Mouse (Mus musculus): Measurements from ENCODE around the gene Wdr20. TPM values are rescaled to one million over a fixed set of nuclear protein-coding genes. Genes with fewer than 3 reads are reported as not detected.
A peak's percentile ranks its signal among the peaks of the same experiment; 100 is the strongest.

Wdr20 gene
- polyA plus RNA-seq, 1 experiment from 2014 or later: 25.3 TPM

DNA sequence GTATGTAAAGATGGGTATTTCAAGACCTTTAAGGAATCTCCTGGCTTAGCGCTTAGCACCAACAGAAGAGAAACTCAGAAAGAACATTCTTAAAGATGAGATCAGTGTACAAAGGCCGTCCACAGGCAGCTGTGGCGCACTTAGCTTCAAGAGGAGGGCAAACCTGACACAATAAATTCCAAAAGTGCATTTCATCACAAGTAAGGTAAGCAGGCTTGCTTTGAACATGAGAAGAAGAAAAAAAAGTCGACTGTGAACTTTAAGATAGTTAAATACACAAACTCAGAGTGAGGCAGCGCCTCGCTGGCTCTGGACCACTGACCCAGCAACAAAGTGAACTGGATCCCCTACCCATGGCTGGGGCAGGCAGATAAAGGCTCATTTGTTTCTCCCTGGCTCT is 99.0 kb downstream of the Wdr20 start:
- H3K27me3 ChIP-seq (replicated peaks): no peaks in the 10 kb centered on the region
- H3K4me2 ChIP-seq: no peak overlapping the region
- no peak for ATAC-seq (ENCODE audit: insufficient read depth, low FRiP score, low read depth)
- H3K36me3 ChIP-seq: no peaks in the 10 kb centered on the region
- no peaks in the 10 kb centered on the region for H3K9me3 ChIP-seq
- H3K4me1 ChIP-seq: no peaks in the 10 kb centered on the region
- 37% methylated on average over 6 of the region's 6 CpGs for WGBS
- H3K9ac ChIP-seq: no peak overlapping the region
- no peak overlapping the region for H3K27ac ChIP-seq
- no peak overlapping the region for H3K4me3 ChIP-seq (replicated peaks)

DNA sequence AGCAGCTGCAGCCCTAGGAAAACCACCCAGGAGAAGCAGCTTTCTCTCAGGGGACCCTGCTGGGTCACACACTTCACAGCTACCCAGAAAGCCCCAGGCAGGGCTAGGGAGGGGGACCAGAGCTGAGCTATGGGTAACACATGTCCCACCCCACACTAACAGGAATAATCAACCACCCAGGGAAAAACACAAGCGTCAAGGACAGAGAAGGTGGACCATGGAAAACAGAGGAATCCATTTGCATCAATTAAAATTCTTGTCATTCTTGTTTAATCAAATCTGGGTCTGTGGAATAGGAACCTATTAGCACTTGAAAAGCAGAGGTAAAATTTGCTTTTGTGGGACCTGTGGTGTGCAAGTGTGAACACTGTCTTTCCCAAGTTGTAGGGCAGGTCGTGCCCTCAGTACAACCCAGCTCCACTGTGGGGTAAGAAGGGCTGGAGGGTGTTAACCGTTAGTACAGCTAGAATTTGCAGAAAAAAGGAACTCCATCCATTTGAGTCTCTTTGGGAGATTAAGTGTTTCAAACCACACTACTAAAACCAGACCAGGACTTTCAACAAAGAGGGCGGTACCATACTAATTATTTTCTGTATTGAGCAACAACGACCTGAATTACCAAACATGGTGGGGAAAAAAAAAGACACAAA is 99.6 kb downstream of the Wdr20 start:
- H3K9me3 ChIP-seq: no peaks in the 10 kb centered on the region
- H3K4me3 ChIP-seq (replicated peaks): no peak overlapping the region
- H3K27ac ChIP-seq: no peak overlapping the region
- H3K4me2 ChIP-seq: no peak overlapping the region
- no peaks in the 10 kb centered on the region for H3K27me3 ChIP-seq (replicated peaks)
- no peak for ATAC-seq (ENCODE audit: insufficient read depth, low FRiP score, low read depth)
- H3K36me3 ChIP-seq: no peaks in the 10 kb centered on the region
- H3K9ac ChIP-seq: no peak overlapping the region
- 49% methylated on average over 5 of the region's 5 CpGs for WGBS
- no peaks in the 10 kb centered on the region for H3K4me1 ChIP-seq

DNA sequence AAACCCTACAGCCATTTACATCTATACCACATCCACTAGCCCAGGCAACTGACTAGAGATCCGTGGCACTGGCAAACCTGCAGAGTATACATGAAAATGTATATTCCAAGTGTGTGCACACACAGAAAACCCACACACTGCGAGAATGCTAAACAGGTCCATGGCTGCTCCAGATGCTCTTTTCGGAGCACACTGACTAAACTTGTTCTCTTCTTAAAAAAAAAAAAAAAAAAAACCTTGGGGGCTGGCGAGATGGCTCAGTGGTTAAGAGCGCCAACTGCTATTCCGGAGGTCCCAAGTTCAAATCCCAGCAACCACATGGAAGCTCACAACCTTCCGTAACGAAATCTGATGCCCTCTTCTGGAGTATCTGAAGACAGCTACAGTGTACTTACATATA is 100.1 kb downstream of the Wdr20 start:
- no peak for ATAC-seq (ENCODE audit: insufficient read depth, low FRiP score, low read depth)
- 87% methylated on average over 8 of the region's 8 CpGs for WGBS
- Histone ChIP-seq H3K9ac (no peak overlapping the region), H3K9me3 (no peaks in the 10 kb centered on the region), H3K4me2 (no peak overlapping the region), H3K4me3 (replicated peaks) (no peak overlapping the region), H3K27ac (no peak overlapping the region), H3K27me3 (replicated peaks) (no peaks in the 10 kb centered on the region), H3K36me3 (no peaks in the 10 kb centered on the region), H3K4me1 (no peaks in the 10 kb centered on the region)

DNA sequence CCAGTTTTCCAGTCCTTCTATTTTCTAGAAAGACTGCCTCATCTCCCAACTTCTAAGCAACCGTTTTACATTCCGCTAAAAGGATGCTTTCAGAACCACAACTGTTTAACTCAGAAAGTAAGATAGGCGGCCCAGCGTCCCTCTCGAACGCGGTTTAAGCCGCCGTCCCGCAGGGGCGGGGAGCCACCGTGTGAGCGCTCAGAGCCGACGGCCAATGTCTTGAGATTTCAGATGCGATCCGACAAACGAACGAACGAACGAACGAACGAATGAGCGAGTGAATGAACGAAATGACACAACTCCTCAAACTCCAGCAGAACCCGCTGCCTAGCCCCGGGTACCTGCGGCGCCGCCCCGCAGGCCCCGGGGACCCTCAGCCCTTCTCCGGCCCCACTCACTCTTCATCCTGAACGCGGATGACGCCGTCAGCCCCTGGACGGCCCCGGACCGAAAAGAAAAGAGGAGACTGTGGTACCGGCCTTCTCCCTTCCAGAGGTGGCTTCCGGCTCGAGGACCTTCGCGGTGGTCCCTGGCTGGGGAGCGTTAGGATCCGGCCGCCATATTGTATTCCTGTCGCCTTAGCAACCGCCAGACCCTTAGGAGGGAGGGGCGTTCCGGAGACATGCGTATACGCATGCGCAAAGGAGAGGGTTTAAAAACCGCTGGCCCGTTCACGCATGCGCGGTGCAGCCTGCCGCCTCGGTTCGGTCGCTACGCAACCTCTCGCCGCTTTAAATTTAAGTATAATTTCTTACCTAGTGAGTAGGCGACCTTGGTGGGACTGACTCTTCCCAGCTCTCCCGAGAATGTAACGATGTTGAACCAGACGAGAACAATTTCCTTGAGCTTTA is 102.8 kb downstream of the Wdr20 start, which contains the start of gene Mok:
Gene Mok (minus strand): TSS at position 592 of the 851 bp plus-strand sequence.
- H3K9ac ChIP-seq: peak within 1 kb of the TSS; percentile 23
- ATAC-seq (ENCODE audit: insufficient read depth, low FRiP score, low read depth): peak; percentile 27; the same call in 1 of the 2 replicates
- H3K4me2 ChIP-seq: peak within 1 kb of the TSS; percentile 70
- H3K9me3 ChIP-seq: no peaks in the 10 kb centered on the region
- H3K36me3 ChIP-seq: no peaks in the 10 kb centered on the region
- no peak within 1 kb of the TSS for H3K27ac ChIP-seq
- H3K27me3 ChIP-seq (replicated peaks): no peaks in the 10 kb centered on the region
- H3K4me3 ChIP-seq (replicated peaks): peak within 1 kb of the TSS; percentile 80
- under 1% methylated on average over 71 of the region's 71 CpGs for WGBS
- H3K4me1 ChIP-seq: peaks cover 5% of the 10 kb centered on the region

DNA sequence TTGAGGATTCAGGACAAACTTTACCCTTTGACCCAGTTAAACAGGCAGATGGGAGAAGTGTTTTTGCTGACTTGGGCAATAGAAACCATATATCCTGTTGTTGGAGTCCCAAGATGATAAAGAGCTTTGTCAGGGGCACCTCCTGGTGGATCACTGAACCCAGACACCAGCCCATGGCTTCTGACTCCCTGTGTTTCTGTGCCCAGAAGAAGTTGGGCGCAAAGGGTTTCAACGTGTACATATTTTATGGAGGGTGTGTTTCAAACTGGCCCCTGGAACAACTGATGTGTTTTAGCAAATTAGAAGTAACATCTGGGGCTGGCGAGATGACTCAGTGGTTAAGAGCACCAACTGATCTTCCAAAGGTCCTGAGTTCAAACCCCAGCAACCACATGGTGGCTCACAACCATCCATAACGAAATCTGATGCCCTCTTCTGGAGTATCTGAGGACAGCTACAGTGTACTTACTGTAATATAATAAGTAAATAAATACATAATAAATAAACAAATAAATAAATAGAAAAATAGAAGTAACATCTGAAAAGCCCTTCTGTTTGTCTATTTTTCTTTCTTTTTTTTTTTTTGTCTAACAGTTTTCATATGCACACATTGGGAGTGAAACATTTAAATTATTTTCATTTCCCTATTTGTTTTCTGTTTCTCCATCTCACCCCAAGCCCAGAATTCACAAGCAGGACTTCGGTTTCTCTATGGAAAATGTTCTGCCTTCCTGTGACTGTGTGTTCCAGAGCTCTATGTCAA is 104.2 kb downstream of the Wdr20 start:
- H3K9me3 ChIP-seq: no peaks in the 10 kb centered on the region
- no peak overlapping the region for H3K4me2 ChIP-seq
- H3K4me1 ChIP-seq: peaks cover 14% of the 10 kb centered on the region
- 62% methylated on average over 5 of the region's 5 CpGs for WGBS
- ATAC-seq (ENCODE audit: insufficient read depth, low FRiP score, low read depth): no peak
- no peak overlapping the region for H3K4me3 ChIP-seq (replicated peaks)
- H3K27ac ChIP-seq: no peak overlapping the region
- no peaks in the 10 kb centered on the region for H3K36me3 ChIP-seq
- H3K9ac ChIP-seq: no peak overlapping the region
- no peaks in the 10 kb centered on the region for H3K27me3 ChIP-seq (replicated peaks)

DNA sequence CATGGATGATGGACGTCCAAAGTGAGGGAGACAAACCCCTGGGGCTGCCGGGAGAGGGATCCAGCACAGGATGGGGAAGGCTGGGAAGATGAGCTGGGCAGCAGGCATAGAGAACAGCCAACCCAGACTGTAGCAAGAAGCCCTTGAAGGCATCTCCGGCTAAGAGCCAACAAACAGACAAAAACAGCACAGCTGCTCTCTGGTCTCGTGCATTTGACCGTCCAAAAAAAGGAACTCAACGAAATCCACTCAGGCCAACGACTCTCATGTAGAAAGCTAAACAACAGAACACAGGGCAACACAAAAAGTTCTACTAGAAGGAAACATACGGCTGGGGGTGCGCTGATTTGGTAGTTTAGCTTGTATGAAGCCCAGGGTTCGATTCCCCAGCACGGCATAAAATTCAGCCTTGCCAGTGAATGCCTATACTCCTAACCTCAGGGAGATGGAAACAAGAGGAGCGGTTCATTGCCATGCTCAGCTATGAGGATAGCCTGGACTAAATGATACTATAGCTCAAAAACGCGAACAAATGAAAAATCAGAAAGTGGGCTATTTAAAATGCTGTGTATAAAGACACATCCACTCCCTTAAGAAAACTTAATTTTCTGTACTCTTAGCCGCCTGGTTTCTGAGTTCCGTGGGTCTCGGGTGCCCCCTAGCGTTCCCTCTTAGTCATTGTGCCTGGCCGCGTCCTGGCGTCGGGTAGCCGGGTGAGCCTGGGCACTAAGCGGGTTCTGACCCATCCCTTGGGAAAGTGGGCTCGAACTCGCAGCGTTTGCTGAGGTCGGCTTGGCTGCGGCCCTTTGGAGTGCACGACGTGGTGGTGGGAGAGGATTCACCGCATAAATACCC is 105.7 kb downstream of the Wdr20 start:
- ATAC-seq (ENCODE audit: insufficient read depth, low FRiP score, low read depth): no peak
- peak overlapping the region; percentile 61 for H3K4me3 ChIP-seq (replicated peaks)
- no peak overlapping the region for H3K27ac ChIP-seq
- H3K4me1 ChIP-seq: peaks cover 14% of the 10 kb centered on the region
- no peaks in the 10 kb centered on the region for H3K27me3 ChIP-seq (replicated peaks)
- H3K36me3 ChIP-seq: no peaks in the 10 kb centered on the region
- peak overlapping the region; percentile 33; the same call in 1 of the 2 replicates for H3K9ac ChIP-seq
- H3K4me2 ChIP-seq: peak overlapping the region; percentile 84
- no peaks in the 10 kb centered on the region for H3K9me3 ChIP-seq
- 19% methylated on average over 32 of the region's 32 CpGs for WGBS

DNA sequence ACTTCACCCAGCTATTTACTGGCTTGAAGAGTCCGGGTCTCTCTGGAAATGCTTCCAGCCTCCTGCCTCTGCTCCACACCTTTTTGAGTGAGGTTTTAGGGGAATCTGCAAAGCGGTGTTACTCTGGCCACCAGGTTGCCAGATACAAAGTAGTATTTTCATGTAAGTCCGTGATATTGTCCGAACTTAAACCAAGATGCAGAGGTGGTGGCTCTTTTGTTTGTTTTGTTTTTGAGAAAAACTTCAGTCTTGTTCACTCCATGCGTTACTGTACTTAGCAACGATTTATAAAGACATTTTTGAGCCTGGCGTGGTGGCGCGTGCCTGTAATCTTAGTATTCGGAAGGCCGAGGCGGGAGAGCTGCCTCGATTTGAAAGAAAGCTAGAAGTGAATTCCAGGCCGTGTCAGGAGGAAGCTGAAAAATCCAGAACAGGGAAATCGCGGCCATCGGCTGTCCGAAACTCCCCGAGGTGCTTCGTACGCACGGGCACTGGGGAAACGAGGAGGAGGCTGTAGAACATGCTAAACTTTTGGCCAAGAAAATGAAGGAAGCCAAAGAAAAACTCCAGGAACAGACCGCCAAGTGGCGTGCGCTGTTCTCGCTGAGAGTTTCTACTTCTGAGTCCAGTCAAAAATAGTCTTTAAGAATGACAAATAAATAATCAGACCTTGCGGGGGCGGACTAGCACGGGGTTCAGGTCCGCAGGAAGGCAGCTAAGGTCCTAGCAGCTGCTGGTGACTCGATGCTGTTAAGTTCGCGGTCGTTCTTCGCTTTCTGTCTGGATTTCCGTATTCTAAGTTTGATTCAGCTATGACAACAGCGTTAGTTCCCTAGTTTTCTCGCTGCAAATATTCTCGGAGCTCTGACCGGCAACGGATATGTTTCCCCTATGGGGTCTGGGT is 106.7 kb downstream of the Wdr20 start:
- WGBS: under 1% methylated on average over 42 of the region's 42 CpGs
- Histone ChIP-seq H3K4me1 (peaks cover 14% of the 10 kb centered on the region), H3K27me3 (replicated peaks) (no peaks in the 10 kb centered on the region), H3K4me3 (replicated peaks) (peak overlapping the region; percentile 61), H3K9ac (peak overlapping the region; percentile 43), H3K27ac (peak overlapping the region; percentile 89), H3K4me2 (peak overlapping the region; percentile 84), H3K9me3 (no peaks in the 10 kb centered on the region), H3K36me3 (no peaks in the 10 kb centered on the region)
- peak; percentile 37; the same call in 1 of the 2 replicates for ATAC-seq (ENCODE audit: insufficient read depth, low FRiP score, low read depth)

DNA sequence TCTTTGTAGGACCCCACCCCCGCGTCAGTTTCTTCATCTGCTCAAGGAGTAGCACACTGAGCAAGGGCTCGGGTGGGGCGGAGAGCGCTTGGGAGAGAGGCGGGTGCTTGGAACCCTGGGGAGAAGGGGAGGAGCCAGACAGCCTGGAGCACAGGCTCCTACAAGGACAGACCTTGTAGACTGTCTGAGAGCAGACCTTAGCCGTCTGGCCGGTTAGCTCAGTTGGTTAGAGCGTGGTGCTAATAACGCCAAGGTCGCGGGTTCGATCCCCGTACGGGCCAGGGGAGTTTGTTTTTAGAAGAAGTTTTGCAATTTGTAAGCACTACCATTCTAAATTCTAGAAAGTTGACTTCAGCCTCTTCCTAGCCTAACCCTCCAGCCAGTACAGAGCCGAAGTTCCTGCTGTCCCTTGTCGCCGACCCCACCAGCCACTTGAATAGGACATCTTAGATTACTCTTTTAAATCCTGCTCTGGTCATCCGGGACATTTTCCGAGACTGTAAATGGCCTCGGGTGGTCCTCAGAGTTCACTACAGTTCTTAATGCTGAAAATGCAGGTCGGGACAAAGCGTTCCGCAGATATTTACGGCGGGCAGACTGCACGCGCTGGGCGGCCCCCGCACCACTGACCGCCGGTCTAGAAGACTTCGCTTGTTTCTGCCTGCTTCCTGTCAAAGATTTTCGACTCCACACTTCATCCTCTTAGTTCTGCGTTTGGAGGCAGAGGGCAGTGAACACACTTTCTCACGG is 107.6 kb downstream of the Wdr20 start:
- no peaks in the 10 kb centered on the region for H3K9me3 ChIP-seq
- ATAC-seq (ENCODE audit: insufficient read depth, low FRiP score, low read depth): peak; percentile 94
- peaks cover 14% of the 10 kb centered on the region for H3K4me1 ChIP-seq
- peak overlapping the region; percentile 43 for H3K9ac ChIP-seq
- under 1% methylated on average over 36 of the region's 36 CpGs for WGBS
- peak overlapping the region; percentile 84 for H3K4me2 ChIP-seq
- no peaks in the 10 kb centered on the region for H3K27me3 ChIP-seq (replicated peaks)
- H3K27ac ChIP-seq: peak overlapping the region; percentile 89
- H3K36me3 ChIP-seq: no peaks in the 10 kb centered on the region
- H3K4me3 ChIP-seq (replicated peaks): peak overlapping the region; percentile 61

DNA sequence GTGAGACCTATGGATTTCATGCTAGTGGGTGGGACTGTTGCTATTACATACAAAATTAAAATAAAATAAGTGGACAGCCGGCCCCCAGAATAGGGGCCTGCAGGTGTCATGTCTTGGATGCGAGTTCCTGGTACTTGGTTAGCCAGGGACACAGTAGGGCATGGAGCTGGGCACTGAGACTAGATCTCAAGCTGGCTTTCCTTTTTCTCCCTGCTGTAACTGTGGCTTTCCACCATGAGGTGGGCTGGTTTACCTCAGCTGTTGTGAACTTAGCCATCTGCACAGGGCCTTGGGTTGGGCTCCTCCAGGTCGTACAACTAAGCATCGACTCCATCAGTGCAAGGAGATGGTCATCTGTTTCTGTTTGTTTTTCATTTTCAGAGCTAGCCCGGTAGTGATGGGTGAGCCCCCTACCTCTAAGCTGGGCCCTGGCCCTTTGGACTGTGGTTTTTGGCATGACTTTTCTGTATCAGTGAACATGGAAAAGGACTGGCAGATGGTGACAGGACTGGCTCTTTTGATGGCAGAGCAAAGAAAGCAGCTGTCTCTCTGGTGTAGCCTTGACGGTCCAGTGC is 108.5 kb downstream of the Wdr20 start:
- Histone ChIP-seq H3K4me3 (replicated peaks) (peak overlapping the region; percentile 61), H3K36me3 (no peaks in the 10 kb centered on the region), H3K9me3 (no peaks in the 10 kb centered on the region), H3K4me1 (peaks cover 19% of the 10 kb centered on the region), H3K4me2 (peak overlapping the region; percentile 84), H3K9ac (no peak overlapping the region), H3K27ac (no peak overlapping the region), H3K27me3 (replicated peaks) (no peaks in the 10 kb centered on the region)
- no peak for ATAC-seq (ENCODE audit: insufficient read depth, low FRiP score, low read depth)
- WGBS: 71% methylated on average over 6 of the region's 6 CpGs

Measured in stomach, embryonic 15.5 days (tissue).